Mouse (Mus musculus) thymus, adult 18-20 months (tissue): Measurements from ENCODE around the gene Ugdh.

Experiments used
- DNase-seq, 2 experiments: peaks; one replicate each; pipeline ENCODE4 v3.0.0; 2022; ENCODE audit warnings: mixed read lengths in 2 of 2

The Ugdh gene

DNA sequence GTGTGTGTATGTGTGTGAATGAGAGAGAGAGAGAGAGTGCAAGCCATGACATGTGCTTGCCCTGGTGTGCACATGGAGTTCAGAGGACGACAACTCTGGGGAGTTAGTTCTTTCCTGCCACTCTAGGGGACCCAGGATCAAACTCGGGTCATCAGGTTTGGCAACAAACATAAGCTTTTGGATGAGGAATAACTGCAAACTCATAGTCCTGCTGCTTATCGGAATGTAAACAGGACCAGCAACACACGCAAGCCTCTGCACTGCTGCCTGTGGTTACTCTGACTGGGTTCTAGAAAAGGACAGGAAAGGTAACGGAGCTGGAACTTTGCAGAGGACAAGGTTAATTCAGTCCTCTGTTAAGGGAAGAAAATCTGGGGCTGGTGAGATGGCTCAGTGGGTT lies 10.5 kb downstream of the Ugdh start:
- DNase-seq = no peak

DNA sequence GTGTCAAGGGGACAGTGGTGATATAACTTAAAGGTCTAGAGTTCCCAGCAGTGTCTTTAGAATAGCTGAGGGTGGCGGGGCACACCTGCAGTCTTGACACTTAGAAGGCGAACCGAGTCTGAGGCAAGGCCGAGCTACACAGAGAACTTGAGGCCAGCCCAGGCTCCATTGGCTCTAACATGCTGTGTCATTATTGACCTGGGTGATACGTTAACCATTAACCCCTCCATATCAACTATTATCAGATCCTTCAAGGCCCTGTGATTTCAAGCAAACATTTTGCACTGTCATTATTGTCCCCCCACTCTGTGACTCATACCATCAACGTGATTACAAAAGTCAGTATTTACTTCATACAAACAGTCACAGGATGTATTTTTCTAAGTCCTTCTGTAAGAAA lies 11.5 kb downstream of the Ugdh start:
- DNase-seq = no peak

DNA sequence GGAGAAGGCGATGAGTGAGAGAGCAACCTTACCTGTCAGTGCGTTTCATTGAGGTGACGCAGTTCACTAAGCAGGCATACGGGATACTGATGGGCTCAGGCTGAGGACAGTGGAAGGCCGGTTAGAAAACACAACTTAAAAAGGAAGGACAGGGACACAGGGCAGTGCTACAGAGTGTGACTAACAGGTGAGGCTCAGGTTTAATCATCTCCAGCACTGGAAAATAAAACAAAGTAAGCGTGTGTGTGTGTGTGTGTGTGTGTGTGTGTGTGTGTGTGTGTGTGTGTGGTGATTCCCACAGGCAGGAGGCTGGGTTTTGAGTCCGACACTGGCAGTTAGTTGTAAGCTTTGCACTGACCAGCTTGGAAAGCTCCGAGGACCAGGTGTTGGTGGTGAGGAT lies 12.9 kb downstream of the Ugdh start:
- no peak for DNase-seq

DNA sequence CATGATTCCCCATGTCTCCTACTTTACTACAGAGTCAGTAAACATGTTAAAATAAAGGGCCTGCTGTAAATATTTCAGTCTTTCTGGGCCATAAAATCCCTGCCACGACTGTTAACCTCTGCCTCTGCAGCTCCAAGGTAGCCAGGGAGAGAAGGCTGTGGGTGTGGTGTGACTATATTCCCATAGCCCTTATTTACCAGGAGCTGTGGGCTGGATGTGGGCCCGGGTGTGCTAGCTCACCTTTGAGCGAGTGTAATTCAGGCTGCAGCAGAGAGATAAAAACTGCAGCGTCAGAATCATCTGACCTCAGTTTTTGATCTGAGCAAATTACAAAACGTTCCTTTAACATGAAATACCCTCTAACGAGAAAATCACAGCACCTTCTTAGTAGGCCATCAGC lies 14.9 kb downstream of the Ugdh start:
- no peak for DNase-seq

DNA sequence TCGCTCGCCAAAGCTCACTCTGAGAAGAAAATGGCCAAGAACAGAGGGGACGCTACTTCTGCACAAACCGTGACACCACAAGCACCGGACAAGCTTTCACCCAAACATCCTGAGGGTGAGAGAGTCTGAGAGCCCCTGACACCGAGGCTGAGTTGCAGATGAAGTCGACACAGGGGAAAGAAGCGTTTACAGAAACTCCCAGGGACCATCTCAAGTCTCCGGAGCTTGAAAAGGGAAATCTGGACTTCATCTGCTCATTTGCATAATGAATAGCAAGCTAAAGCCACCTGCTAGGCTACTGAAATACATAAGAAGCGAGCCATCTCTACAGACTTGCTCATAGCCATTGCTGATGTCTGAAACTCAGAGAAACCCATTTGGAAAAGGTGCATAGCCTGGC lies 16.6 kb downstream of the Ugdh start:
- DNase-seq = no peak

DNA sequence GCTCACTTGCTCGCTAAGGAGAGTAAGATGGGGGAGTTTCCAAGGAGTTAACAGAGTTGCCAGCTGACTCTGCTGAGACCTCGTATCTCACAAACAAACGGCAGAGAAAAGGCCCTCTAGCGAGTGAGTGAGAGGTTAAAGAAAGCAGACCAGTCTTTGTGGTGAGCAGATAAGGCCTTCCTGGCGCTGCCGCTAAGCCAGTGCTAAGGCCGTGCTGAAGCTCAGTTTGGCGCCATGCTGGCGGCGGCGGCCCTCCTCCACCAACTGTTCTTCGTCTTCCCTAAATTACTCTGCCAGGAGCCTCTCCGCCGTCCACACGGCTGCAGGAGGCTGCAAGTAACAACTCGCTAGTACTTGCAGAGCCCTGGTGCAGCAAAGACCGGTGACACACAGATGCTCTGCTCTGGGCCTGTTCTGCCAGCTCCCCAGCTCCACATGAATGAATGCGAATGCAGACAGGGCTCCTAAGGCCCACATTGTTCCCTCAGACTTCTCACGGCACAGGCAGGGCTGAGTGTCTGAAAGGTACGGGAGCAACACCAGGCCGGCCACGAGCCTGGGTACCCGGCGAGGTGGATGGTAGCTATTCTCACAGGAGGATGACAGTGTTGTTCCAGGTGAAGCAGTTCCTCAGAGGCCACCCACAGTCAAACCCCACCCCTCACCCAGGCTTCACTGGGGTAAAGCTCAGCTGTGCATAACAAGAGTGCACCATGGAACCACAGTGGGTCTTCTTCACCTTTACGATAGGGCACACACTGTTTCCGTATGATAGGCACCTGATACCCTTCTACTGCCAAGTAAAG lies 19.9 kb downstream of the Ugdh start:
- DNase-seq = no peak

DNA sequence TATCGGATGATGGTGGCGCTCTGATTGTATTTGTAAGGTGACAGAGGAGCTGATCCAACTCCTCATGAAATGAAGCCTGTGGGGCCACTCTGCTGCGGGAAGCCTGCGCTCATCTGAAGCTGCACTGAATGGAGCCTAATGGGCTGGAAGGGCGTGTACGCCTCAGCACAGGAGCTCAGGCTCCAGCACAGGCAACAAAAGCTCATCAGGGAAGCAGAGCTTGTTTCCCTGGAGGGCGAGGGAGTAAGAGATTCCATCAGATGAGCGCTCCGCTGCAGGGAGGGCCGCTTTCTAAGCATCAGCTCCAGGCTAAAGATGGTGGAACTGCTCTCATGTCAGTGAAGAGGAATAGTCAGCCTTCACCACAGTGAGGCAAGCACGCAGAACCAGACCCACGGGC lies 27.8 kb downstream of the Ugdh start:
- DNase-seq = no peak

DNA sequence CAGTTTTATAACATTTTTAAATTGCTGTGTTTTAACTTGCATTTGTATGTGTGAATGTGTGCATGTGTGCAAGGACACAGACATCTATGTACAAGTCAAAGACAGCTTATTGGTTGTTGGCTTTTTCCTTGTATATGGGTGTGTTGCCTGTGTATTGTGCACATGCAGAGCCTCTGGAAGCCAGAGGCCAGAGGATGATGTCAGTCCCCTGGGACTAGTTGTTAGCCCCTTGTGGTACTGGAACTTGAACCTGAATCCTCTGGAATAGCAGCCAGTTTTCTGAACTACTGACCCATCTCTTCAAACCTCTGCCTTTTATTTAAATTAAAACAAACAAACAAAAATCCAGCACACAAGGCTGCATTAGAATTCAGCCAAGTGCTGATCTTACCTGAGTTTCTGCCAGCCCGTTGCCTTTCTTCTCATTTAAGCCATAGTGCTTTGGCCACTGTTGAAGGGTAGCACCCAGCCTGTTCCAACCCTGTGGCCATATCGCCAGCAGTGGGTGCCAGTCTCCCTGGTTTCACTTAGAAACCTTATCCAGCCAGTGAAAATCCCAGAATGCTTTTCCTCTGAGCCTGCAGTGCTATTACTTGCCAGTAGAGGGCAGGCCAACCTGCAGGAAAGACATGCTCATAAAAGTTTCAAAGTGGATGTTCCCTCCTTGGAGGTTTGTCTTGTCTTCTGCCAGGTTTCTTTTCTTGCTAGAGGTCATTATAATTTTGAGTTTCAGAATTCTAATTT lies 34.3 kb downstream of the Ugdh start:
- DNase-seq = peak; percentile 19 to 66

DNA sequence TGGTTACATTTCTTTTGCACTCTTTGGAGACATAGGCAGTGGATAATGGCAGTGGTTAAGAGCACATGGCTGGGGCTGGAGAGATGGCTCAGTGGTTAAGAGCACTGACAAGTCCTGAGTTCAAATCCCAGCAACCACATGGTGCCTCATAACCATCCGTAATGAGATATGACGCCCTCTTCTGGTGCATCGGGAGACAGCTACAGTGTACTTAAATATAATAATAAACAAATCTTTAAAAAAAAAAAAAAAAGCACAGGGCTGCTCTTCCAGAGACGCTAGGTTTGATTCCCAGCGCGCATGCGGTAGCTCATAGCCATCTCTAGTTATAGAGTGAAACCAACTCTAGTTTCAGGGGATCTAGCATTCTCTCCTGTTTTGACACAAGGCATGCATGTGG lies 41.3 kb downstream of the Ugdh start:
- DNase-seq = no peak

DNA sequence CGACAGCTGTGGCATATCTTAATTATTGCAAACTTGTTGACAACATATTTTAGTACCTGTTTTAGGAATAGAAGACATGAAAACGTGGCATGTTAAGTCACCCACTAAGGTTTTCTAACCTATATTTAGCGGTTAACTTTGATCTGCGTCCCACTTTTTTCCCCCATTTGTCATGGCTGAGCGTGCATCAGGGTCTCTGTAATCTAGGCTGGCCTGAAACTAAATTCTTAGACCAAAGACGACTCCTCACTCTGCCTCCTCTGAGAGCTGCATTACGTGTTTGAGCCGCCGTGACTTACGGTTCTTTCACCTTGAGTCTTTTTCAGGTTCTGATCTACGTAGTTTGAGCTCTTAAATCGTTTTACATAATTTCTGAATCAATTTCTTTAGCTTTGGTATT lies 44.0 kb downstream of the Ugdh start:
- DNase-seq = no peak

DNA sequence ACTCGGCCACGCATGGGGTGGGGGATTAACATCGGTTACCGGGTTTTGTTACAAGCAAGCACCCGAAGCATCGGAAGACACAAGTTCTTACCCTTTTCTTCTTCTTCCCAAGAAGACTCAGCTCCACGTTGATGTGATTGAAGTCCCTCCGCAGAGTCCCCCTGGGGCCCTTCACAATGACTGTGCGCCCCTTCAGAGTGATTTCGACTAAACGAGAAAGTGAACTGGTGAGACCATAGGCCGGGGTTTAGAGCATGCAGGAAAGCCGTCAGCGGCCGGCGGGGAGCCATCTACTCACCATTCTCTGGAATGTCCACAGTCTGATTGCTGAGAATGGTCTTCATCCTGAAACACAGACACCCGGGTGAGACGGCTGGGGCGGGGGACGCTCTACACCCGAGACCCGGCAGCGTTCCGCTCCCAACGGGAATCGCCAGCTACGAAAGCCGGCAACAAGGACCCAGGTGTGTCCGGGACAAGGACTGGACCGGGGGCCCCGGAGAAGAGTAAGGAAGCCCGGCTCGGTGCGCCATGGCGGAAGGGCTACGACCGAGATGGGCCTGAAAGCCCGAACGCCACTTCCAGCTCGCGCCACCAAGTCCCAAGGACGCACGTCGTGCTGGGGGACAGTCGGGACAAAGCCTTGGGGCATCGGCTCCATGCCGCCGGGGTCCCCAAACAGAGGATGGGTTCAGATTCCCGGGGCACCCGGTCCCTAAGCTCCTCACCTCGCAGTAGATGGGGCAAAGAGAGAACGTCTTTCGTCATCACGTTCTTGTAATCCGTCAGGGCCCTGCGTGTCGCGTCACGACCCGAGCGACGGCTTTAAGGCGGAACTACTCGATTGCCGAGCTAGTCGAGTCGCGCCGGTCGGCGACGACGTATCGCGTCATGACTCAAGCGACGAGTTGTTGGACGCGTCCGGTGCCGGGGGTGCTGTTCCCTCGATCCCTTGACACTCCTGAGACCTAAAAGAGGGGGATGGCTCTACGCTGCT lies 44.8 kb downstream of the Ugdh start, which contains the start of the genes Rpl9 and Lias:
TSS of gene Rpl9 (minus strand) at position 797 of the 997 bp plus-strand sequence.
TSS of gene Lias (plus strand) at position 850 of the 997 bp plus-strand sequence.
- peak; percentile 96 to 99 for DNase-seq

DNA sequence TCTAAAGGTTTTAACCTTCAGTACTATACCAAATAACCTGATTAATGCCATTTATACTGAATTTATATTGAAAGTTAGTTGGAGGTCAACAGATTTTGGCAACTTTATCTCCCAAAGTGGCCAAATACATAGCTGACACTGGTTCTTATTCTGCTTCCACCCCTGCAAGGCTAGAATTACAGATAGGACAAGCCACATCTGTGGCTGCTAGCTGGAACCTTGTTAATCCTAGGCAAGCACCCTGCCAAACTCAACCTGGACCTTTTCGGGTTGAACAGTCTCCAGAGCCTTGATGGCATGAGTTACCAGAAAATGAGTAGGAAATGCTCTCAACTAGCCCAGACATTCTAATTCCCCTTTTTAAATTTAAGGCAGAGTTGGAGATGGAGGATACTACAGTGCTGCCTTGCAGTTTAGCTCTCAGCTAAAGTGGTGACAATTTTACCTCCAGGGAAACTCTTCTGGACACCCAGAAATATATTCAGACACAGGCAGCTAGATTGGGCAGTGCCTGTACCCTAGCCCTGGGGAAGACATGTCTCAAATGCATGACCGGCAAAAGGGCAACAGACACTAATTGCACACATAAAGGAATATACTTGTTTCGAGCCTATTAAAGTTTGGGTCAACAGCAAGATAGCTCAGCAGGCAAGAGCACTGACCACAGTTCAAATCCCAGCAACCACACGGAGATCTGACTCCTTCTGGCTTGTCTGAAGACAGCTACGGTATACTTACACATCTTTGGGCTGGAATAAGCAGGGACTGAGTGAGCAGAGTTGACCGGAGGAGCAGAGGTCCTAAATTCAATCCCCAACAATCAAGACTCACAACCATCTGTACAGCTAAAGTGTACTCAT lies 48.5 kb downstream of the Ugdh start:
- DNase-seq = no peak

DNA sequence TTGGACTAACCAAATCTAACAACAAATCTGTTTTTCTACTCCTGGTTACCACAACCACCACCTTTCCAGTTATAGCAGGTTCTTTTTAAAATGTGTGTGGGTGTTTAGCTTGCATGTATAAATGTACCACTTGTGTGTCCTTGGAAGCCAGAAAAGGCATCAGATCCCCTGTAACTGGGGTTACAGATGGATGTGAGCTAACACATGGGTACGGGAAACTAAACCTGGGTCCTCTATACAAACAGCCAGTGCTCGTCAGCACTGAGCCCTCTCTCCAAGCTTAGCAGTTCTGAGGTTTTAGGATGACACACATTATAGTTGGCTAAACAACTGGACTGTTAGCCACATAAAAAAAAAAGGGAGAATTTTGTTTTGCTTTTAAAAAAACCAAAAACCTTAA lies 50.0 kb downstream of the Ugdh start:
- DNase-seq = no peak

DNA sequence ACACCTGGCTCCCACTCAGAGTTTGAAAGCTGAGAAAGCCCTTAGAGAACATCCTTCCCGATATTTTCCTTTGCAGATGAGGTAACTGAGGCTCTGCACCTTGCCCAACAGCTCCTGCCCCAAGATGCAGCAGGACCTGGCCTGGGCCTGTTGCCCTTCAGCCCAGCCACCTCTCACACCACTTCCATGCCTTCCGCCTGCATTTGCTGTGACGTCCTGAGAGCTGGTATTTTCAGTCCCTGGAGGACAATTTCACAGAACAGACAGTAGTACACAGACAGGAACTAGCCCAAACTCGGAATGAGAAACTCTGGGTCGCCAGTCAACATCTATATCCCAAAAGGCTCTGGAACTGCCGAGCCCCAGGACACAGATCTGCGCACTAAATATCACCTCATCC lies 61.0 kb downstream of the Ugdh start:
- DNase-seq = no peak

DNA sequence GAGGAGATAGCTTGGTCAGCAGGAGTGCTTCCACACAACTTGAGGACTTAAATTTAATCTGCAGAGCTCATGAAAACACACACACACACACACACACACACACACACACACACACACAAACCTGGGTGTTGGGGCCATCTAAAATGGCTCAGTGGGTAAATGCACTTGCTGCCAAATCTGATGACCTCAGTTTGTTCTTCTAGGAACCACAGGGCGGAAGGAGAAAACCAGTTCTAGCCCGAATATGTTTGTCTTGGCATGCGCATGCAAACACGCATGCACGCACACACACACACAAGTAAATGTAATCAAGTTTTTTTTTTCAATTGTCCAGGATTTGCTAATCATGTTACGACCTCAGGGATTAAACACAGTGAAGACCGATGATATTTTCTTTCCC lies 64.2 kb downstream of the Ugdh start:
- no peak for DNase-seq

DNA sequence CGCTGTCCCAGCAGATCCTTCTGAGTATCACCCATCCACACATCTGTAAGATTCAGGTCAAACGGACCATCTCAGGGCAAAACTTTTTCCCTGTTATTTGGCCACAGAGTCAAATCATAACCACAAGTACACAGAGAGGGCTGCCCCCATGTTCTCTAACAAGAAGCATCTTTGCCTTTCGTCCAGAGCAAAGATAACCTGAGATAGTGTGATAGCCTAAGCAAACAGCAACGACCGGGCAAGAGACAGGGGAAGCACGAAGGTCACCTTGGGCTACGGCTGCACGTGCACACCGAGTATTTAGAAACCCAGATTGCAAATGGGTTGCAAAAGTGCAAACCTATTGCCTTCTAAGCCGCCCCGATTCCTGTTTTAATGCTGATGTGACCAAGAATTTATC lies 67.9 kb downstream of the Ugdh start:
- DNase-seq = no peak
